Mouse (Mus musculus): ENCODE measurements around the gene Hsd3b1. TPM values are rescaled to one million over a fixed set of nuclear protein-coding genes. Genes with fewer than 3 reads are reported as not detected.
A peak's percentile ranks its signal among the peaks of the same experiment; 100 is the strongest.
"Not testable (repeated sequence)": the region's sequence is repeated elsewhere in the genome, so short reads cannot be mapped to it uniquely, and the experiment has no call there.

The Hsd3b1 gene
- total and polyA plus RNA-seq, 3 experiments: 0.04 TPM; not detected in 2

DNA sequence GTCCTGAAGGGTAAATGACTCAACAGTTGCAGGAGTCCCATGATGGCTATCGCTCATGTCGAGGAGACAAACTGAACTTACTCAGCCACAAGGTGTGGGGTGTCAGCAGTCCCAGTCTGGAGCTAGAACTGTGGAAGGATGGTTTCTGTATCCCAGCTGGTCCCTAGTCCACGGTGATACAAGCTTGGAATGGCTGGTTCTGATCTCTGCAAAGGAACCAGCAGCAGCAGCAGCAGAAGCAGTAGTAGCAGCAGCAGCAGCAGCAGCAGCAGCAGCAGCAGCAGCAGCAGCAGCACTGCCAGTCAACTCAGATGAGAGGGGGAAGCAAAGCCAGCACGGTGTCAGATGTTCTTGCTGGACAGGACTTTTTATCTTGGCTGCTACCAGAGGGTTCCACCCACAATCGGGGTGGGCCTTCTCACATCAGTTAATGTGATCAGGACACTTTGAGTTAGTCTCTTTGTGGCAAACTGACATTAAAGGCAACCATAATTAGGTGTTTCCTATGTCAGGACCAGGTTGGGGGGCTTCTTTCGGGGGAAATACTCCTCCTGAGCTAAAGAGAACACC lies 45.4 kb downstream of the Hsd3b1 start, which contains the start of gene Hsd3b6:
Gene Hsd3b6, minus strand, starts transcription at position 343 of the 570 bp plus-strand sequence.
- Histone ChIP-seq H3K79me2 (ENCODE audit: control insufficient read depth, insufficient read depth, low read length, poor library complexity) (no peaks in the 10 kb centered on the region), H3K9ac (ENCODE audit: control insufficient read depth, low read depth, low read length, poor library complexity, severe bottlenecking) (no peak within 1 kb of the TSS), H3K27ac (ENCODE audit: control insufficient read depth, low read depth, low read length) (no peak within 1 kb of the TSS), H3K9me3 (replicated peaks; ENCODE audit: insufficient read depth, low read length) (no peaks in the 10 kb centered on the region), H3K36me3 (ENCODE audit: control insufficient read depth in 1 of 2, insufficient read depth in 2 of 2, low read length in 2 of 2) (no peaks in the 10 kb centered on the region), H3K27me3 (ENCODE audit: control insufficient read depth in 1 of 2, insufficient read depth in 2 of 2, low read length in 2 of 2) (no peaks in the 10 kb centered on the region), H3K4me1 (ENCODE audit: control insufficient read depth in 1 of 2, insufficient read depth in 2 of 2, low read length in 2 of 2) (no peaks in the 10 kb centered on the region), H3K4me3 (ENCODE audit: control insufficient read depth in 1 of 2, insufficient read depth in 1 of 2, low read depth in 2 of 2, low read length in 2 of 2) (no peak within 1 kb of the TSS)
- DNase-seq (ENCODE audit: low read depth, low spot score): peak; percentile 2
- no peak for TF ChIP-seq ETS1 (IDR thresholded peaks at IDR 0.05; ENCODE audit: low read depth, low read length)
- TF ChIP-seq RCOR1 (IDR thresholded peaks at IDR 0.05; ENCODE audit: low read depth, low read length): no peak
- TF ChIP-seq MAX (IDR thresholded peaks at IDR 0.05; ENCODE audit: low read length): no peak
- no peak for TF ChIP-seq MAFK (IDR thresholded peaks at IDR 0.05; ENCODE audit: borderline replicate concordance, low read depth, low read length)
- no peak for TF ChIP-seq MAZ (IDR thresholded peaks at IDR 0.05; ENCODE audit: low read depth, low read length)

DNA sequence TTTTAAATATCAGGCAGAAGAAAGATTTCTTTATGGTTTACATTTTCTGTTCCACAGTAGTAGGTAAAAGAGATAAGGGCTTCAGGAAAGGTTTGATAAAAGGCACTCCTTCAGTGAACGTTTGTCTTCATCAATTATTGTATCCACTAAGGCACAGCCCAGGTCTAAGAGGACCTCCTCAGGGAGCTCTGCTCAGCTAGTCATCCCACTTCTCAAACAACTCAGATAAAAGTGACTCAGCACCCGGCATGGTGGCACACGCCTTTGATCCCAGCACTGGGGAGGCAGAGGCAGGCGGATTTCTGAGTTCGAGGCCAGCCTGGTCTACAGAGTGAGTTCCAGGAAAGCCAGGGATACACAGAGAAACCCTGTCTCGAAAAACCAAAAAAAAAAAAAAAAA lies 46.9 kb downstream of the Hsd3b1 start:
- H3K27me3 ChIP-seq (ENCODE audit: control insufficient read depth in 1 of 2, insufficient read depth in 2 of 2, low read length in 2 of 2); H3K36me3 ChIP-seq (ENCODE audit: control insufficient read depth in 1 of 2, insufficient read depth in 2 of 2, low read length in 2 of 2); H3K4me1 ChIP-seq (ENCODE audit: control insufficient read depth in 1 of 2, insufficient read depth in 2 of 2, low read length in 2 of 2); H3K4me3 ChIP-seq (ENCODE audit: control insufficient read depth in 1 of 2, insufficient read depth in 1 of 2, low read depth in 2 of 2, low read length in 2 of 2); DNase-seq (ENCODE audit: low read depth, low spot score); H3K27ac ChIP-seq (ENCODE audit: control insufficient read depth, low read depth, low read length); H3K9me3 ChIP-seq (replicated peaks; ENCODE audit: insufficient read depth, low read length); H3K9ac ChIP-seq (ENCODE audit: control insufficient read depth, low read depth, low read length, poor library complexity, severe bottlenecking); H3K79me2 ChIP-seq (ENCODE audit: control insufficient read depth, insufficient read depth, low read length, poor library complexity): not testable (repeated sequence)

DNA sequence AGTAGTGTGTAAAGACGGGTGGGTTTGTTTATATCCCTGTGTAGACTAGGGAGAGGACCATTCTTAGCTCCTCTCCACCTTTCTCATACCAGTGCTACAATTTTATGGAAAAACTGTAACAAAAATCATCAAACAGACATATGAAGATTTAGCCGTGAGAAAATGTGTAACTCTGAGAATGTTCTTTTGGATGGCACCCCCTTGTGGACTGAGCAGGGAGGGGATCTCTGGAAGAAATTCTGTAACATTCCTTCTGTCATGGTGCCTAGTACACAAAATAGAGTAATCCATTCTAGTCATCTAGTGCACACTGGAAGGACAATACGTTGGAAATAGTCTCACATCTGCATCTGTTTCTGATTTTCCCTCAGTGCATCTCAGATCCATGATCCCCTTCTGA lies 54.6 kb downstream of the Hsd3b1 start:
- not testable (repeated sequence) for H3K79me2 ChIP-seq (ENCODE audit: control insufficient read depth, insufficient read depth, low read length, poor library complexity); H3K9ac ChIP-seq (ENCODE audit: control insufficient read depth, low read depth, low read length, poor library complexity, severe bottlenecking); H3K27ac ChIP-seq (ENCODE audit: control insufficient read depth, low read depth, low read length); H3K4me1 ChIP-seq (ENCODE audit: control insufficient read depth in 1 of 2, insufficient read depth in 2 of 2, low read length in 2 of 2); H3K4me3 ChIP-seq (ENCODE audit: control insufficient read depth in 1 of 2, insufficient read depth in 1 of 2, low read depth in 2 of 2, low read length in 2 of 2); H3K36me3 ChIP-seq (ENCODE audit: control insufficient read depth in 1 of 2, insufficient read depth in 2 of 2, low read length in 2 of 2); H3K9me3 ChIP-seq (replicated peaks; ENCODE audit: insufficient read depth, low read length); DNase-seq (ENCODE audit: low read depth, low spot score); H3K27me3 ChIP-seq (ENCODE audit: control insufficient read depth in 1 of 2, insufficient read depth in 2 of 2, low read length in 2 of 2)

Other genes starting within 250 kb of the Hsd3b1 start
- gene Hsd3b5, start 229.5 kb downstream of the Hsd3b1 start, total RNA-seq (2012; rRNA removed): not detected in 2 replicates
- not detected for gene Hsd3b5, start 229.5 kb downstream of the Hsd3b1 start, polyA plus RNA-seq (2012; ENCODE audit: insufficient read depth in 1 of 2, insufficient read length in 2 of 2, low read depth in 1 of 2, low replicate concordance in 2 of 2, missing spikeins in 1 of 2)
- not detected in 2 replicates for gene Hsd3b2, start 135.3 kb downstream of the Hsd3b1 start, total RNA-seq (2012; rRNA removed)
- not detected for gene Hsd3b2, start 135.3 kb downstream of the Hsd3b1 start, polyA plus RNA-seq (2012; ENCODE audit: insufficient read depth in 1 of 2, insufficient read length in 2 of 2, low read depth in 1 of 2, low replicate concordance in 2 of 2, missing spikeins in 1 of 2)
- not detected in 2 replicates for gene Hsd3b3, start 96.7 kb downstream of the Hsd3b1 start, total RNA-seq (2012; rRNA removed)
- not detected for gene Hsd3b3, start 96.7 kb downstream of the Hsd3b1 start, polyA plus RNA-seq (2012; ENCODE audit: insufficient read depth in 1 of 2, insufficient read length in 2 of 2, low read depth in 1 of 2, low replicate concordance in 2 of 2, missing spikeins in 1 of 2)
- gene Hsd3b6, start 45.4 kb downstream of the Hsd3b1 start, total RNA-seq (2012; rRNA removed): not detected in 2 replicates
- not detected for gene Hsd3b6, start 45.4 kb downstream of the Hsd3b1 start, polyA plus RNA-seq (2012; ENCODE audit: insufficient read depth in 1 of 2, insufficient read length in 2 of 2, low read depth in 1 of 2, low replicate concordance in 2 of 2, missing spikeins in 1 of 2)
- not detected in 2 replicates for gene Hao2, start 33.4 kb upstream of the Hsd3b1 start, total RNA-seq (2012; rRNA removed)
- not detected for gene Hao2, start 33.4 kb upstream of the Hsd3b1 start, polyA plus RNA-seq (2012; ENCODE audit: insufficient read depth in 1 of 2, insufficient read length in 2 of 2, low read depth in 1 of 2, low replicate concordance in 2 of 2, missing spikeins in 1 of 2)